Mouse (Mus musculus) C2C12 (cell line): ENCODE data around the gene Mmp10. TPM values are rescaled to one million over a fixed set of nuclear protein-coding genes. Genes with fewer than 3 reads are reported as not detected.

Source experiments
- H3K27me3 ChIP-seq: one replicate; pipeline ENCODE4 v1.6.1; 2011; ENCODE audit not compliant: control insufficient read depth, insufficient read depth, insufficient read length
- H3K36me3 ChIP-seq: one replicate; pipeline ENCODE4 v1.6.1; 2011; ENCODE audit not compliant: control insufficient read depth, insufficient read depth
- H3K4me3 ChIP-seq: one replicate; pipeline ENCODE4 v1.5.1; 2011; ENCODE audit warnings: mild to moderate bottlenecking, control low read depth; ENCODE audit not compliant: poor library complexity, insufficient read depth, severe bottlenecking
- H3K79me2 ChIP-seq: one replicate; pipeline ENCODE4 v1.6.1; 2011; ENCODE audit not compliant: control insufficient read depth, insufficient read depth
- H3K79me3 ChIP-seq: one replicate; pipeline ENCODE4 v1.6.1; 2011; ENCODE audit warnings: low read depth, control low read depth
- H3ac ChIP-seq: one replicate; pipeline ENCODE3; 2011; ENCODE audit warnings: low read depth; ENCODE audit not compliant: control insufficient read depth, insufficient read length
- CEBPB ChIP-seq: IDR thresholded peaks from one replicate; pipeline ENCODE4 v1.6.1; 2011; ENCODE audit warnings: low read depth, mild to moderate bottlenecking, control low read depth, moderate library complexity
- CTCF ChIP-seq: IDR thresholded peaks from one replicate; pipeline ENCODE4 v1.5.1; 2011; ENCODE audit not compliant: control insufficient read depth, insufficient read depth, insufficient read length
- FOSL1 ChIP-seq: IDR thresholded peaks from one replicate; pipeline ENCODE4 v1.8.0; 2011; ENCODE audit warnings: mild to moderate bottlenecking, low read length; ENCODE audit not compliant: poor library complexity, insufficient read depth, severe bottlenecking
- MAX ChIP-seq: IDR thresholded peaks from one replicate; pipeline ENCODE4 v1.6.1; 2011; ENCODE audit warnings: mild to moderate bottlenecking, control low read depth
- MYOD1 ChIP-seq: IDR thresholded peaks from one replicate; pipeline ENCODE4 v1.6.1; 2011; ENCODE audit warnings: low read depth; ENCODE audit not compliant: control insufficient read depth, insufficient read length
- MYOG ChIP-seq: IDR thresholded peaks from one replicate; pipeline ENCODE4 v1.6.1; 2011; ENCODE audit not compliant: control insufficient read depth, insufficient read length; ENCODE audit errors: extremely low read depth
- USF1 ChIP-seq: IDR thresholded peaks from one replicate; pipeline ENCODE4 v1.6.1; 2011; ENCODE audit warnings: low read depth, mild to moderate bottlenecking, control low read depth, moderate library complexity
- polyA plus RNA-seq: library from polyadenylated mRNA; unstranded; fragments of >200 nt; fragmentation: generic; extraction: Trizol; gene quantifications from one replicate; pipeline ENCODE4 v1.2.1, GENCODE M21; 2012; ENCODE audit warnings: missing spikeins

Gene Mmp10
- polyA plus RNA-seq, 1 experiment, result 0.21 TPM

GRCm38 (mm10) chr9:7509619-7510233 lies 7.6 kb downstream of the Mmp10 start:
- H3K27me3 ChIP-seq, result no peaks in the 10 kb centered on the region
- no peak overlapping the region for H3K4me3 ChIP-seq
- H3K36me3 ChIP-seq, result no peaks in the 10 kb centered on the region
- TF ChIP-seq FOSL1, result no peak
- no peaks in the 10 kb centered on the region for H3K79me2 ChIP-seq
- H3K79me3 ChIP-seq, result no peaks in the 10 kb centered on the region
- H3ac ChIP-seq, result no peak overlapping the region

GRCm38 (mm10) chr9:7517944-7518571 lies 15.9 kb downstream of the Mmp10 start:
- Histone ChIP-seq H3K4me3 (no peak overlapping the region), H3ac (no peak overlapping the region), H3K36me3 (no peaks in the 10 kb centered on the region), H3K27me3 (no peaks in the 10 kb centered on the region), H3K79me2 (no peaks in the 10 kb centered on the region), H3K79me3 (no peaks in the 10 kb centered on the region)
- TF ChIP-seq MYOG, result no peak
- peak; percentile 7 for TF ChIP-seq USF1
- TF ChIP-seq MYOD1, result no peak

- H3K79me3 ChIP-seq, result no peaks in the 10 kb centered on the region
- no peaks in the 10 kb centered on the region for H3K36me3 ChIP-seq
- TF ChIP-seq USF1 (no peak), FOSL1 (no peak), CEBPB (no peak), MAX (no peak), MYOD1 (no peak), CTCF (no peak), MYOG (no peak)
- no peaks in the 10 kb centered on the region for H3K79me2 ChIP-seq
- no peak overlapping the region for H3ac ChIP-seq
- H3K4me3 ChIP-seq, result no peak overlapping the region
- H3K27me3 ChIP-seq, result no peaks in the 10 kb centered on the region
Measured at GRCm38 (mm10) chr9:7526255-7526940, 24.2 kb downstream of the Mmp10 start.

GRCm38 (mm10) chr9:7542763-7543162 lies 40.6 kb downstream of the Mmp10 start:
- no peaks in the 10 kb centered on the region for H3K79me2 ChIP-seq
- no peaks in the 10 kb centered on the region for H3K79me3 ChIP-seq
- no peaks in the 10 kb centered on the region for H3K36me3 ChIP-seq
- no peak overlapping the region for H3K4me3 ChIP-seq
- no peak overlapping the region for H3ac ChIP-seq
- H3K27me3 ChIP-seq, result no peaks in the 10 kb centered on the region
- TF ChIP-seq MAX (no peak), MYOG (no peak), USF1 (no peak), CTCF (no peak), MYOD1 (no peak), CEBPB (no peak), FOSL1 (no peak)

- H3ac ChIP-seq, result no peak overlapping the region
- H3K79me3 ChIP-seq, result no peaks in the 10 kb centered on the region
- no peaks in the 10 kb centered on the region for H3K36me3 ChIP-seq
- no peaks in the 10 kb centered on the region for H3K79me2 ChIP-seq
- TF ChIP-seq MYOD1, result no peak
- TF ChIP-seq MAX, result no peak
- TF ChIP-seq CTCF, result no peak
- no peak for TF ChIP-seq CEBPB
- no peak for TF ChIP-seq FOSL1
- TF ChIP-seq MYOG, result no peak
- TF ChIP-seq USF1, result no peak
- no peak overlapping the region for H3K4me3 ChIP-seq
- no peaks in the 10 kb centered on the region for H3K27me3 ChIP-seq
Measured at GRCm38 (mm10) chr9:7544923-7545457, 42.8 kb downstream of the Mmp10 start.

GRCm38 (mm10) chr9:7545471-7545870 lies 43.3 kb downstream of the Mmp10 start:
- no peak overlapping the region for H3K4me3 ChIP-seq
- no peaks in the 10 kb centered on the region for H3K36me3 ChIP-seq
- no peaks in the 10 kb centered on the region for H3K79me2 ChIP-seq
- no peak overlapping the region for H3ac ChIP-seq
- no peaks in the 10 kb centered on the region for H3K79me3 ChIP-seq
- TF ChIP-seq MYOG, result no peak
- no peak for TF ChIP-seq USF1
- no peak for TF ChIP-seq CTCF
- TF ChIP-seq FOSL1, result no peak
- H3K27me3 ChIP-seq, result no peaks in the 10 kb centered on the region
